Mouse (Mus musculus) heart, embryonic 11.5 days (tissue): ENCODE measurements around the gene Flot1. TPM values are rescaled to one million over a fixed set of nuclear protein-coding genes. Genes with fewer than 3 reads are reported as not detected.

ENCODE experiments used
- ATAC-seq: fragments of 200-750 bp; cut with Nextera tagmentation; replicated peaks from 2 replicates; pipeline ENCODE4 v1.8.0; 2017; ENCODE audit warnings: moderate library complexity; ENCODE audit not compliant: insufficient number of reproducible peaks, low FRiP score, low TSS enrichment
- H3K27ac ChIP-seq: fragments of 300-500 bp; sonication (generic); 2 replicates; pipeline ENCODE4 v1.5.1; 2014; ENCODE audit warnings: mild to moderate bottlenecking, low read depth, low read length
- H3K27me3 ChIP-seq: fragments of 300-500 bp; sonication (generic); 2 replicates; pipeline ENCODE4 v1.6.1; 2014; ENCODE audit warnings: mild to moderate bottlenecking, low read length, mixed read lengths; ENCODE audit not compliant: control insufficient read depth, insufficient read depth
- H3K36me3 ChIP-seq: fragments of 300-500 bp; sonication (generic); 2 replicates; pipeline ENCODE4 v1.6.1; 2014; ENCODE audit warnings: mild to moderate bottlenecking, low read length, moderate library complexity, mixed read lengths; ENCODE audit not compliant: control insufficient read depth, insufficient read depth
- H3K4me1 ChIP-seq: fragments of 300-500 bp; sonication (generic); 2 replicates; pipeline ENCODE4 v1.6.1; 2014; ENCODE audit warnings: low read length; ENCODE audit not compliant: control insufficient read depth, insufficient read depth
- H3K4me2 ChIP-seq: fragments of 300-500 bp; sonication (generic); 2 replicates; pipeline ENCODE4 v1.6.1; 2014; ENCODE audit warnings: mild to moderate bottlenecking, moderate library complexity
- H3K4me3 ChIP-seq: fragments of 300-500 bp; sonication (generic); 2 replicates; pipeline ENCODE4 v1.5.1; 2014; ENCODE audit warnings: low read depth, low read length
- H3K9ac ChIP-seq: fragments of 300-500 bp; sonication (generic); 2 replicates; pipeline ENCODE4 v1.6.1; 2014; ENCODE audit warnings: mild to moderate bottlenecking, low read depth, low read length, moderate library complexity
- H3K9me3 ChIP-seq: fragments of 300-500 bp; sonication (generic); replicated peaks from 2 replicates; pipeline ENCODE4 v1.6.1; 2016; ENCODE audit warnings: low read length; ENCODE audit not compliant: control insufficient read depth
- WGBS: fragments of 180-500 bp; shearing (Covaris S2); extraction: QIAGEN DNeasy Blood & Tissue Kit; methylation state at CpG from one replicate; pipeline ENCODE4 v1.1.7; 2014; ENCODE audit not compliant: insufficient replicate concordance; 5-methylcytosine and 5-hydroxymethylcytosine counted together
- polyA plus RNA-seq: library from polyadenylated mRNA; unstranded; fragments of >200 nt; fragmentation: Nextera tagmentation; extraction: Ambion mirVana; gene quantifications from 2 replicates; pipeline ENCODE4 v1.2.1, GENCODE M21; 2014

The Flot1 gene
- polyA plus RNA-seq, 1 experiment from 2014 or later: 74.0 TPM

DNA sequence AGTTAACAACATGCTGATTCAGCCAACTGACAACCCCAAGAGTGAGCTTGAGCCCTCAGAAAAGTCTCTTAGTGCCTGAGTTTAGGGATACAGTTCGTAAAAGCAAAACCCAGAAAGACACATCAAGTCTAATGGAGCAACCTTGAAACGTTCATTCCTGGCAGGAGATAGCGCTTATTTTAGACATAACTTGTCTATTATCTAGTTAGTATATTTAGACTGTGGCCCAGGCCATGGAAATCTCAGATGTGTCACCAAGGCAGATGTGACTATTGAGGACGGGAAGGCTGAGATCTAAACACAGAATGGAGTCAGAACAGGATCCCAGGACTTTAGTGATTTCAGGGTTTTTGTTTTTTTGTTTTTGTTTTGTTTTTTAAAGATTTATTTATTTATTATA is 37.9 kb upstream of the Flot1 start:
- Histone ChIP-seq H3K27me3 (no peaks in the 10 kb centered on the region), H3K4me1 (0 out of 2 replicates have a peak, but pooled peaks cover 9% of the 10 kb centered on the region), H3K27ac (no peak overlapping the region), H3K36me3 (no peaks in the 10 kb centered on the region), H3K9ac (no peak overlapping the region), H3K4me2 (no peak overlapping the region), H3K4me3 (no peak overlapping the region), H3K9me3 (no peaks in the 10 kb centered on the region)
- WGBS: 49% methylated on average over 4 of the region's 4 CpGs
- ATAC-seq: no peak

GRCm38 (mm10) chr17:35787493-35787892 is 35.5 kb upstream of the Flot1 start:
- ATAC-seq: no peak
- Histone ChIP-seq H3K9ac (no peak overlapping the region), H3K27ac (no peak overlapping the region)

GRCm38 (mm10) chr17:35788025-35788424 is 35.0 kb upstream of the Flot1 start:
- Histone ChIP-seq H3K27me3 (no peaks in the 10 kb centered on the region), H3K9me3 (no peaks in the 10 kb centered on the region), H3K9ac (no peak overlapping the region), H3K4me1 (0 out of 2 replicates have a peak, but pooled peaks cover 9% of the 10 kb centered on the region), H3K27ac (no peak overlapping the region), H3K4me2 (no peak overlapping the region), H3K36me3 (no peaks in the 10 kb centered on the region), H3K4me3 (no peak overlapping the region)
- 72% methylated on average over 3 of the region's 3 CpGs for WGBS
- no peak for ATAC-seq

More at GRCm38 (mm10) chr17:35787493-35787892, 35.5 kb upstream of the Flot1 start:
- no peak overlapping the region for H3K4me3 ChIP-seq
- H3K4me2 ChIP-seq: no peak overlapping the region
- no peaks in the 10 kb centered on the region for H3K9me3 ChIP-seq
- H3K4me1 ChIP-seq: 0 out of 2 replicates have a peak, but pooled peaks cover 9% of the 10 kb centered on the region
- H3K36me3 ChIP-seq: no peaks in the 10 kb centered on the region
- H3K27me3 ChIP-seq: no peaks in the 10 kb centered on the region

GRCm38 (mm10) chr17:35790933-35791332 is 32.1 kb upstream of the Flot1 start:
- 80% methylated on average over 4 of the region's 4 CpGs for WGBS
- H3K27ac ChIP-seq: no peak overlapping the region
- no peak for ATAC-seq
- H3K36me3 ChIP-seq: no peaks in the 10 kb centered on the region
- no peaks in the 10 kb centered on the region for H3K9me3 ChIP-seq
- no peaks in the 10 kb centered on the region for H3K27me3 ChIP-seq
- H3K9ac ChIP-seq: no peak overlapping the region
- H3K4me1 ChIP-seq: no peaks in the 10 kb centered on the region
- H3K4me2 ChIP-seq: no peak overlapping the region
- no peak overlapping the region for H3K4me3 ChIP-seq

GRCm38 (mm10) chr17:35792837-35793236 is 30.2 kb upstream of the Flot1 start:
- H3K9ac ChIP-seq: no peak overlapping the region
- H3K36me3 ChIP-seq: no peaks in the 10 kb centered on the region; the same call in 1 of the 2 replicates
- no peak overlapping the region for H3K27ac ChIP-seq
- ATAC-seq: no peak
- H3K4me3 ChIP-seq: no peak overlapping the region
- no peaks in the 10 kb centered on the region for H3K4me1 ChIP-seq
- WGBS: 70% methylated on average over 2 of the region's 2 CpGs
- H3K27me3 ChIP-seq: no peaks in the 10 kb centered on the region
- no peak overlapping the region for H3K4me2 ChIP-seq
- H3K9me3 ChIP-seq: no peaks in the 10 kb centered on the region

- no peak overlapping the region for H3K4me2 ChIP-seq
- ATAC-seq: no peak
Measured at GRCm38 (mm10) chr17:35795099-35795498, 27.9 kb upstream of the Flot1 start.

DNA sequence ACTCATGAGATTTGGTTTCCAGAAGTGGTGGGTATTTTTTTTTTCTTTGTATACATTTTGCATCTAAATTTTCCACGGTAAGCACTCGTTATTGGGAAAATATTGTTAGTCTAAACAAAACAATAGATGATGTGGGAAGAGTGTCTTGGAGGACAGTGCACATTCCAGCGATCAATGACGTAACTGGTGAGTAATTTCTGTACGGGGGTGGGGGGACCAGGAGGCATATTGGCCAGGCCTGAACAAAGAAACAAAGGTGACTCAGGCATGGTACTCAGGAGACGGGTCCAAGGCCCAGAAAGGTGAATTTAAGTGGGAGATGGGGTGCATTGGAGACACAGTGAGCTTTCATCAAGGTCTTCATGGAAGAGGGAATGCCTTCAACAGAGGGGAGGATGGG is 27.4 kb upstream of the Flot1 start:
- 71% methylated on average over 6 of the region's 6 CpGs for WGBS
- H3K9ac ChIP-seq: no peak overlapping the region
- H3K4me1 ChIP-seq: no peaks in the 10 kb centered on the region
- H3K4me3 ChIP-seq: no peak overlapping the region
- no peak overlapping the region for H3K4me2 ChIP-seq
- no peak for ATAC-seq
- H3K36me3 ChIP-seq: no peaks in the 10 kb centered on the region; the same call in 1 of the 2 replicates
- no peaks in the 10 kb centered on the region for H3K27me3 ChIP-seq
- 0 out of 2 replicates have a peak, but pooled peaks cover 2% of the 10 kb centered on the region for H3K9me3 ChIP-seq
- H3K27ac ChIP-seq: no peak overlapping the region

More at GRCm38 (mm10) chr17:35795099-35795498, 27.9 kb upstream of the Flot1 start:
- Histone ChIP-seq H3K27ac (no peak overlapping the region), H3K9me3 (0 out of 2 replicates have a peak, but pooled peaks cover 2% of the 10 kb centered on the region), H3K9ac (no peak overlapping the region), H3K27me3 (no peaks in the 10 kb centered on the region), H3K4me1 (no peaks in the 10 kb centered on the region), H3K4me3 (no peak overlapping the region), H3K36me3 (no peaks in the 10 kb centered on the region; the same call in 1 of the 2 replicates)
- WGBS: 30% methylated on average over 2 of the region's 2 CpGs

- Histone ChIP-seq H3K36me3 (no peaks in the 10 kb centered on the region; the same call in 1 of the 2 replicates), H3K9ac (no peak overlapping the region), H3K4me1 (no peaks in the 10 kb centered on the region), H3K4me2 (no peak overlapping the region), H3K27ac (no peak overlapping the region), H3K9me3 (0 out of 2 replicates have a peak, but pooled peaks cover 2% of the 10 kb centered on the region), H3K4me3 (no peak overlapping the region), H3K27me3 (no peaks in the 10 kb centered on the region)
- ATAC-seq: no peak
- WGBS: 67% methylated on average over 5 of the region's 5 CpGs
Measured at GRCm38 (mm10) chr17:35796835-35797234, 26.2 kb upstream of the Flot1 start.

- Histone ChIP-seq H3K36me3 (no peaks in the 10 kb centered on the region; the same call in 1 of the 2 replicates), H3K9ac (no peak overlapping the region), H3K4me2 (no peak overlapping the region), H3K27me3 (no peaks in the 10 kb centered on the region), H3K9me3 (0 out of 2 replicates have a peak, but pooled peaks cover 2% of the 10 kb centered on the region), H3K27ac (no peak overlapping the region), H3K4me1 (no peaks in the 10 kb centered on the region), H3K4me3 (no peak overlapping the region)
- WGBS: 73% methylated on average over 2 of the region's 2 CpGs
- ATAC-seq: no peak
Measured at GRCm38 (mm10) chr17:35800905-35801304, 22.1 kb upstream of the Flot1 start.
